Mouse (Mus musculus): ENCODE measurements at regions not wholly inside any gene's neighbourhood (a gene's known extent, or its start where the extent isn't known, plus 50 kb on each side); places are given as distances from the start of the nearest gene placed in this dataset.

DNA sequence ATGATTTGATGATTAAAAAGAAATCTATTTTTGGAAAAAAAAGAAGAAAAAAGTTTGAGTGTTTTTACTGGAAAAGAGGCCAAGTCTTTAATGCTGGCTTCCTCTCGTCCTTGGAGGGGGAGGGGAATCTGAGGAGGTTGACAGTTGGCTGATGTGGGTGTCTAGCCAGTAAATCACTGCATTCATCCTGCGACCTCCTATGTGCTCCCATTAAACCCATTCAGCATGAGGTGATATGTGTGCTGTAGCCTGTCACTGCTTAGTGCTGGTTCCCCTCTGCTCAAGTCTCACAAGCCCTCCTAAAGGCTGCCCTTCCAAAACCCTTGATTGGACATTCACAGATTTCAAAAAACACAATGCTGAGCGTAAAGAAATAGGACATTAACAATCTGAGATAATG is 68.7 kb downstream of the Atoh1 start:
- H3K27me3 ChIP-seq (ENCODE audit: insufficient read depth, low read length) = 0 out of 2 replicates have a peak, but pooled peaks cover 3% of the 10 kb centered on the region
- WGBS = 31% methylated on average over 3 of the region's 3 CpGs
- ATAC-seq = no peak; the same call in 1 of the 2 replicates

DNA sequence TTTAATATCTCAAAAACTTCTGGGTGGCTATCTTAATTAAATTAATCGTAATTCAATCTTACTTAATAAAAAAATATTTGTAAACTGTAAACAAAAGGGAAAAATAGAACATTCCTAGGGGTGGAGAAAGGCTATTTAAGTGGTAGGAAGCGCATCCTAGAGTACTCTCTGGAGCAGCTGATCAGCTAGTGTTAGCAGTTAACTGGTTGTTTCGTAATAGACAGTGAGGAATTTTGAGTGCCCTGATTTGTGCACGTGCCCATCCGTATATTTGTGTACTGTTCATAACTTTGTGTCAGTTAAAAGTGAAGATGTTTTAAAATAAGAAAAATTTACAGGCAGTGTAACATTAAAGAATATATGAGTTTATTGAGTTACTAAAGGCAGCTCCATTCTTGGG is 69.9 kb downstream of the Atoh1 start:
- Histone ChIP-seq H3K27me3 (ENCODE audit: insufficient read depth, low read length) (0 out of 2 replicates have a peak, but pooled peaks cover 3% of the 10 kb centered on the region), H3K4me3 (ENCODE audit: low read length) (peak overlapping the region; percentile 44), H3K9me3 (ENCODE audit: low read length) (no peaks in the 10 kb centered on the region), H3K27ac (no peak overlapping the region), H3K36me3 (ENCODE audit: insufficient read depth, low read length) (no peaks in the 10 kb centered on the region), H3K4me1 (ENCODE audit: insufficient read depth, low read length) (no peaks in the 10 kb centered on the region), H3K4me2 (ENCODE audit: low read depth, low read length) (peak overlapping the region; percentile 76), H3K9ac (replicated peaks; ENCODE audit: low read length) (no peak overlapping the region)
- no peak for DNase-seq (ENCODE audit: low spot score)
- no peak for TF ChIP-seq CTCF (IDR thresholded peaks at IDR 0.05; ENCODE audit: low read depth)
- 53% methylated on average over 5 of the region's 5 CpGs for WGBS
- peak; percentile 12; the same call in 1 of the 2 replicates for ATAC-seq

More for the DNA sequence above, 68.7 kb downstream of the Atoh1 start:
- DNase-seq (ENCODE audit: low spot score) = peak; percentile 6
- no peaks in the 10 kb centered on the region for H3K36me3 ChIP-seq (ENCODE audit: insufficient read depth, low read length)
- no peak overlapping the region for H3K9ac ChIP-seq (replicated peaks; ENCODE audit: low read length)
- no peak overlapping the region for H3K27ac ChIP-seq
- no peak overlapping the region for H3K4me2 ChIP-seq (ENCODE audit: low read depth, low read length)
- H3K9me3 ChIP-seq (ENCODE audit: low read length) = no peaks in the 10 kb centered on the region
- no peak for TF ChIP-seq CTCF (IDR thresholded peaks at IDR 0.05; ENCODE audit: low read depth)
- H3K4me1 ChIP-seq (ENCODE audit: insufficient read depth, low read length) = no peaks in the 10 kb centered on the region
- no peak overlapping the region for H3K4me3 ChIP-seq (ENCODE audit: low read length)

DNA sequence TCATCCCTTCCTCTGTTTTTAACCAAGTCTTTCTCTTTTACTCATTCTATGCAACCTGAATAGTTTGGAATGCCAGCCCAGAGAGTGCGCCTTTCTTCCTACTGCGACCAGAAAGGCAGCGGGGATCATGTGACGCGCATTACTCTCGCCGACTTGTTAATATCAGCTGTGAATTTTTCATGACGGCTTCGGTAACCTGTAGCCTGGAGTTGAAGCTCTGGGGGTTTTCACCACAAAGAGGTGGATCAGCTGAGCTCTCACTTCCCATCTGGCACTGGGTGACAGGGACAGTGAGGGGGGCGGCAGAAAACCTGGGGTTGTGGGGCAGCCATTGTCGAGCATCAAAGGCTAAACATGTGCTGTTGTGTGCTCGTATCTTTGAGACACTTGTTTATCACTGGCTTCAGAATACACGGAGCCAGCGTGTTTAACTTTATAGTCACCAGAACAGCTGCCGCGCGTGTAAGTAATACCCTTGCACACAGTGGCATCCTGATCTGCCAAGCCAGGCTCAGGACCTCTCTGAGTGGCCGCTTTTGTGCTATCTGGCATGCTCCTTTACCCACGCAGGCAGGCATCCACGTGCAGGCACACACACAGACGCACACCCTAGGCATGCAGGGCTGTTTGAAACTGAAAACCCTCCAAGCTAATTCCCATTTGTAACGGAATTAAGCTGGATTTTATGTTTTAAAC is 70.5 kb downstream of the Atoh1 start:
- Histone ChIP-seq H3K4me1 (ENCODE audit: insufficient read depth, low read length) (no peaks in the 10 kb centered on the region), H3K4me3 (ENCODE audit: low read length) (peak overlapping the region; percentile 44), H3K27me3 (ENCODE audit: insufficient read depth, low read length) (0 out of 2 replicates have a peak, but pooled peaks cover 3% of the 10 kb centered on the region), H3K9ac (replicated peaks; ENCODE audit: low read length) (peak overlapping the region; percentile 25; the same call in 1 of the 2 replicates), H3K9me3 (ENCODE audit: low read length) (no peaks in the 10 kb centered on the region), H3K27ac (no peak overlapping the region), H3K36me3 (ENCODE audit: insufficient read depth, low read length) (no peaks in the 10 kb centered on the region), H3K4me2 (ENCODE audit: low read depth, low read length) (peak overlapping the region; percentile 76)
- TF ChIP-seq CTCF (IDR thresholded peaks at IDR 0.05; ENCODE audit: low read depth) = no peak
- peak; percentile 81 for ATAC-seq
- DNase-seq (ENCODE audit: low spot score) = peak; percentile 41
- WGBS = 3% methylated on average over 22 of the region's 22 CpGs

DNA sequence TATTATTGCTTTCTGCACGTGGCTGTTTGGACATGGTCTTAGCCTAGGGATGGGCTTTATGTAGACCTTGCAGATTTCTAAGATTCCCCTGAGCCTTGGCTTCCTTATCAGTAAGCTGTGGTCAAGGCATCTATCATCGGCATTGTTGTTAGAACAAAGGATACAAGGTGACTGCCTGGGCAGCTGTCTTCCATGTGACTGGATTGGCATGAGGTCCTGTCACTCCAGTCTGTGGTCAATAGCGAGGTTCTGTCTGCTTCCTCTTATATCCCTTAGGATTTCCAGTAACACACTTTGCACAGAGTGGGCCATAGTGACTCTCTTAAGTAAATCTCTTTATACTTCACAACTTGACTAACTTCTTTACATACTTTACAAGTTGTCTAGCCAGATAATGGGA is 72.0 kb downstream of the Atoh1 start:
- no peak overlapping the region for H3K9ac ChIP-seq (replicated peaks; ENCODE audit: low read length)
- H3K4me1 ChIP-seq (ENCODE audit: insufficient read depth, low read length) = no peaks in the 10 kb centered on the region
- H3K27ac ChIP-seq = no peak overlapping the region
- H3K4me2 ChIP-seq (ENCODE audit: low read depth, low read length) = no peak overlapping the region
- ATAC-seq (no peak), DNase-seq (ENCODE audit: low spot score) (no peak)
- no peak for TF ChIP-seq CTCF (IDR thresholded peaks at IDR 0.05; ENCODE audit: low read depth)
- no peak overlapping the region for H3K4me3 ChIP-seq (ENCODE audit: low read length)
- 34% methylated on average over 3 of the region's 3 CpGs for WGBS
- no peaks in the 10 kb centered on the region for H3K36me3 ChIP-seq (ENCODE audit: insufficient read depth, low read length)
- 0 out of 2 replicates have a peak, but pooled peaks cover 3% of the 10 kb centered on the region for H3K27me3 ChIP-seq (ENCODE audit: insufficient read depth, low read length)
- H3K9me3 ChIP-seq (ENCODE audit: low read length) = no peaks in the 10 kb centered on the region

DNA sequence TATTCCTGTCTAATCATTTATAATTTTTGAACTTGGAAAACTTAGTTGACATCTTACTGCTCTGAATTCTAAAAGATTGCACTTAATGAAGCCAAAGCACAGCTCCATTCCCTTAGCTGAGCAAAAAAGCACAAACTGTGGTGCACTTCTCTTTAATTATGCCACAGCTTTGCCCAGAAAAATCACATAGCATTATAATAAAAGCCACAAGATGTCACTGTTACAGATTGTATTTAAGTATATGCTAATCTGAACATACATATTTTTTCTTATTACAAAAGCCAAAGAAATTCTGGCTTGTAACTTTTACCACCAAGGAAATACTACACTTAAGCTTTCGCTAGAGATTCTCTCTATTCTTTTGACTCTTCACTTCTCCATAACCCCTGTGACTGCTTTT is 86.2 kb downstream of the Atoh1 start:
- WGBS = 83% methylated on average over 1 of the region's 1 CpGs

DNA sequence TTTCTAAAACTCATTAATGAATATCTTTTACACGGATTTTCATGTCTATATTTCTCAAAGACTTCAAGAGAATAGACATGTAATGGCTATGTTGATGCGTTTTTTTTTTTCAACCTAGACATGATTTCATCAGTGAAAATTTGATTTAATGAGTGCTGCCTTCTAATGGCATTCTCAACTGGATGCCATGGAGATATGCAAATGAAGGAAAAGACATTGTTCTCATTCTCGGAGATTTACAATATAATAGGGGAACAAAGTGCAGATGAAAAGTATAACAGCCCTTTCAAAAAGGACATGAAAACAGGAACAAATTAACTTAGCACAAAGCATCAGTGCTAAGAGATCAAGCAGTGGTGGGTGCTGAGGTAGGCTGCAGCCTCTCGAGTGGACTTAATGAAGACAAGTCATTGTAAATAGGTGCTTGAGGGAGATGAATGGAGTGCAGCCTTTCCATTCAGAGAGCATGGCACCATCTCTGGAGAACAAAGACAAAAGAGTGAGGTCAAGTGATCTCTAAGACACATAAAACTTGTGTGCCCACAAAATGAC is 120.2 kb downstream of the Atoh1 start:
- ATAC-seq (no peak), DNase-seq (ENCODE audit: low spot score) (no peak)
- Histone ChIP-seq H3K4me1 (ENCODE audit: insufficient read depth, low read length) (no peaks in the 10 kb centered on the region), H3K4me3 (ENCODE audit: low read length) (no peak overlapping the region), H3K27me3 (ENCODE audit: insufficient read depth, low read length) (no peaks in the 10 kb centered on the region), H3K9me3 (ENCODE audit: low read length) (no peaks in the 10 kb centered on the region), H3K27ac (no peak overlapping the region), H3K4me2 (ENCODE audit: low read depth, low read length) (no peak overlapping the region), H3K36me3 (ENCODE audit: insufficient read depth, low read length) (no peaks in the 10 kb centered on the region), H3K9ac (replicated peaks; ENCODE audit: low read length) (no peak overlapping the region)
- no peak for TF ChIP-seq CTCF (IDR thresholded peaks at IDR 0.05; ENCODE audit: low read depth)
- WGBS = 25% methylated on average over 4 of the region's 4 CpGs

More for the DNA sequence above, 86.2 kb downstream of the Atoh1 start:
- peak; percentile 35; the same call in 1 of the 2 replicates for TF ChIP-seq CTCF (IDR thresholded peaks at IDR 0.05; ENCODE audit: low read depth)
- Histone ChIP-seq H3K27me3 (ENCODE audit: insufficient read depth, low read length) (no peaks in the 10 kb centered on the region), H3K4me3 (ENCODE audit: low read length) (no peak overlapping the region), H3K9ac (replicated peaks; ENCODE audit: low read length) (no peak overlapping the region), H3K4me2 (ENCODE audit: low read depth, low read length) (no peak overlapping the region), H3K36me3 (ENCODE audit: insufficient read depth, low read length) (no peaks in the 10 kb centered on the region), H3K27ac (no peak overlapping the region), H3K9me3 (ENCODE audit: low read length) (no peaks in the 10 kb centered on the region), H3K4me1 (ENCODE audit: insufficient read depth, low read length) (no peaks in the 10 kb centered on the region)
- no peak for ATAC-seq
- DNase-seq (ENCODE audit: low spot score) = peak; percentile 54

DNA sequence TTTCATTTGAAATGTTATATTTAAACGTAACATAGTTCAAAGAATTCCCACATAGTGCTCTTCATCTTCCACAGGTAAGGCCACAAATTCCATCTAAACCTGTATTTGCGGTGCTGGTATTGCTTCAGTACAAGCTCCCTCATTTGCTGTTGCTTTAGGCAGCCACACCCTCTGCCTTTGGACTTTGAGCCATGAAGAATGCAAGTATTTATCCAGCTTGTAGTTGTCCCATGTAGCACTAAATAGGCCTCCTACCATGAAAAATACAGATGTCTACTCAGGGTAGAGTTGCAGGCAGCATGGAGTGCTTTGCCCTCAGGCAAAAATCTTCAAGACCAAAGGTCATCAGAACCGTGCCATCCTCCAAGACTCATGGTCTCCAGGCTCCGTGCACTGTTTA is 134.0 kb downstream of the Atoh1 start:
- TF ChIP-seq CTCF (IDR thresholded peaks at IDR 0.05; ENCODE audit: low read depth) = no peak
- DNase-seq (ENCODE audit: low spot score) = no peak
- Histone ChIP-seq H3K9me3 (ENCODE audit: low read length) (no peaks in the 10 kb centered on the region), H3K4me2 (ENCODE audit: low read depth, low read length) (no peak overlapping the region), H3K9ac (replicated peaks; ENCODE audit: low read length) (no peak overlapping the region), H3K27ac (no peak overlapping the region), H3K4me3 (ENCODE audit: low read length) (no peak overlapping the region), H3K36me3 (ENCODE audit: insufficient read depth, low read length) (no peaks in the 10 kb centered on the region), H3K4me1 (ENCODE audit: insufficient read depth, low read length) (no peaks in the 10 kb centered on the region), H3K27me3 (ENCODE audit: insufficient read depth, low read length) (no peaks in the 10 kb centered on the region)
- no peak for ATAC-seq
- WGBS = 81% methylated on average over 4 of the region's 4 CpGs

Data from hindbrain, postnatal 0 days (tissue).